Mouse (Mus musculus) retina, postnatal 7 days (tissue): ENCODE measurements around the gene Cxcl9.
"Not testable (repeated sequence)": the region's sequence is repeated elsewhere in the genome, so short reads cannot be mapped to it uniquely, and the experiment has no call there.

Experiments used
- DNase-seq: peaks from one replicate; pipeline ENCODE4 v3.0.0-alpha.2; 2012; ENCODE audit warnings: low read depth, low spot score

The Cxcl9 gene

GRCm38 (mm10) chr5:92327929-92328328, at the start of gene Cxcl9:
Gene Cxcl9 (minus strand): TSS chr5:92328079.
- no peak for DNase-seq

DNA sequence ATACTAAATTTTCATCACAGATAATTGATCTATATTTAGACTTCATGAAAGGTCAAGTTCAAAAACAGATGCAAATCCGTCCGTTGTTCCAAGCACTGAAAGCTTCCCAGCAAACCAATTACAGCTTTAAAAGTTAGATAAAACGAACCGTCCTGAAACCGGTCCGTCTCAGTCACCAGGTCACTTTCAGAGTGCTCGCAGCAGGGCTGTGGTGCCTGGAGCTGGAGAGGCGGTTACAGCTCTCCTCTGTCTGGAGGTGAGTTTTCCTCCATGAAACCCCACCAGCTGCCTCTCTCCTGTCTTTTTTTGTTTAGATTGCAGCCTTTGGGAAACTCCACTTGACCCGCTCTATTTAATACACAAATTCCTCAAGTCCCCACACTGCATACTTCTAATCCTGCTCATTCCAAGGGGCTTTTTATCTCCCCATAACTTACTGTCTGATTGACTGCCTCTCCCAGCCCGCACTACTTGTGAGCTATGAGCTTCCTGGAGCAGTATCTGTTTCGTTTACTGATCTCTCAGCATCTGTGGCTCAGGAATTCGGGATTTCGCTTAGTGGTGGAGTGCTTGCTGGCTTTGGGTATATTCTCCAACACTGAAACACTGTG, 49.0 kb upstream of the Cxcl9 start:
- no peak for DNase-seq

- DNase-seq, result no peak
These were observed 47.5 kb upstream of the Cxcl9 start for GRCm38 (mm10) chr5:92375368-92375767.

GRCm38 (mm10) chr5:92374721-92375142, 46.9 kb upstream of the Cxcl9 start:
- DNase-seq, result no peak

DNA sequence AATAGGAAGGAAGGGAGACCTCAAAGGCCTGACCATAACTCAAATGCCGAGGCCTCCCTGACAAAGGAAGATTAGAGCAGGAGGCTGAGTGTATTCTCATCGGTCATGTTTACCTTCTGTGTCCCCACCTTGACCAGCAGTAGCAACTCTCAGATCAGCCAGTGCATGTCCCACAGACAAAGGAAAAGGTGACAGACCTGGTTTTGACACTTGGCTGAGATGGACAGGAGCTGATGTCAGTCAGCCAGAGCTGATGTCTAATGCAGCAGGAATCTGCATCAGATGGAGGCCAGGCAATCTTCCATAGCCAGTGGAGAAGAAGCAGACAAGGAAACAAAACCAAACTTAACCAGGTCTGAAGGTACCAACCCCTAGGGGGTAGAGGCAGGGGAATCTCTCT, 44.7 kb upstream of the Cxcl9 start:
- no peak for DNase-seq

GRCm38 (mm10) chr5:92371361-92371976, 43.6 kb upstream of the Cxcl9 start:
- peak; percentile 8 for DNase-seq

- no peak for DNase-seq
These were observed 43.0 kb upstream of the Cxcl9 start for GRCm38 (mm10) chr5:92370891-92371290.

GRCm38 (mm10) chr5:92370392-92370791, 42.5 kb upstream of the Cxcl9 start:
- DNase-seq, result no peak

DNA sequence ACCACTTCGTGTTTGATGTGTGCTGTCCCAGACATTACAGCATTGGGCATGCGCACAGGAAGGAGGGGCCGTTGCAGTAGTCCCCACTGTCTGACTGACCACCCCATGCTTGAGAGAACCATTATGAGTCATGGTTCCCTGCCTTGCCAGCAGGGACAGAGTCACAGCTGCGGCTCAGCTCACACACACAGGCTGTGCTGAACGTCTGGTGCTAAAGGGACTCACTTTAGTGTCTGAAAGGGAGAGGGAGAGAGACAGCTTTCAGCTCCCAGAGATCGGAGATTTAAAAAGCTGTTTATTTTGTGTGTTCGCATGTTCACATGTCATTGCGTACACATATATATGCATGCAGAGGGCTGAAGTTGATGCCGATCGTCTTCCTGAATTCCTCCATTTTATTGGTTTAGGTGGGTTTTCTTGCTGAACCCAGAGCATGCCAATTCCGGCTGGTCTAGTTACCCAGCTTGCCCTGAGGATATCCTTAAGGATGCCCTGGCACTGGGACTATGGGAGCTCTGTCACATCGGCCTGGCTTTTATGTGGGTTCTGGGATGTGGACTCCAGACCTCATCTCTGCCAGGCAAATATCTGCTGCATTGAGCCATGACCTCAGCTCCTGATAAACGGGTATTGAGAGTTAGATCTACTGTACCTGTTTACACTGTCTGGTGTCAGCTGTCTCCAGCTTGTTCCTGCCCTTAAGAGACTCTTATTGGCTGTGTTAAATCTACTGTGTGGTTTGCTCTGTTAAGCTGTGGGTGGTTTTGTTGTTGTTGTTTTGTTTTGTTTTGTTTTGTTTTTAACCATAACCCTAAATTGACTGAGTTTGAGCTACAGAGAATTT, 41.5 kb upstream of the Cxcl9 start:
- peak; percentile 14 for DNase-seq

DNA sequence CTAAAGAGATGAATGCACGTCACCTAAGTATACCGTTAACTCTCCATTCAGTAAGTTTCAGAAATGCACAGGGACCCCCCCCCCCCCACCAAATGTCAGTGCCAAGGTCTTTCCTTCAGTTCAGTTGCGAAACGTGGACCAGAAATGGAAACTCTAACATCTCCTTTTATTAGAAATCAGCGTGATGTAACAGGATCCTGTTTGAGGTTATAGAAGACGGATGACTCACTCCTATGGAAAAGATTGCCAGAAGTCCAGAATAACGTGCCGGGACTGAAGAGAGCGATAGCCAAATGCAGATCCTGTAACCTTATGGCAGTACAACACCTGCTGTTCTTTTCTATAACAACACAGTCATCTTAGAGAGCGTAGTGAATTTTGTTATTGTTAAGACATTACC, 40.5 kb upstream of the Cxcl9 start:
- no peak for DNase-seq

DNA sequence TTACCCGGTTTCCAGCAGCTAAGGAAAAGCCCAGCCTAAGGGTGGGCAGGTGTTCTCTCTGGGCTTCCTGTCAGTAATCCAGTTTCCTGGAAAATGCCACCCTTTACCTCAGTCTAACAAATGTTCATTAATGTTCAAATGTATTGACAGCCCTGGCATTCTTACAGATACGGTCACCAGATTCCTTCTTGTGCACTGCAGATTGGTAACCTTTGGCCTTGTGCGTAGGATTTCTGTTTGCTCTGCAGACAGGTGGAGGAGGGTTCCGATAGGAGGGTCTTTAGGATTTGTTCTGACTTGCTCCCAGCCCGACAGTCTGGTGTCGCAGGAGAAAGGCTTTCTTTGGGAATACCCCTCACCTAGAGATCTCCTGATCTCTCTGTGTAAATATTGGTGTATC, 38.7 kb upstream of the Cxcl9 start:
- DNase-seq, result no peak

DNA sequence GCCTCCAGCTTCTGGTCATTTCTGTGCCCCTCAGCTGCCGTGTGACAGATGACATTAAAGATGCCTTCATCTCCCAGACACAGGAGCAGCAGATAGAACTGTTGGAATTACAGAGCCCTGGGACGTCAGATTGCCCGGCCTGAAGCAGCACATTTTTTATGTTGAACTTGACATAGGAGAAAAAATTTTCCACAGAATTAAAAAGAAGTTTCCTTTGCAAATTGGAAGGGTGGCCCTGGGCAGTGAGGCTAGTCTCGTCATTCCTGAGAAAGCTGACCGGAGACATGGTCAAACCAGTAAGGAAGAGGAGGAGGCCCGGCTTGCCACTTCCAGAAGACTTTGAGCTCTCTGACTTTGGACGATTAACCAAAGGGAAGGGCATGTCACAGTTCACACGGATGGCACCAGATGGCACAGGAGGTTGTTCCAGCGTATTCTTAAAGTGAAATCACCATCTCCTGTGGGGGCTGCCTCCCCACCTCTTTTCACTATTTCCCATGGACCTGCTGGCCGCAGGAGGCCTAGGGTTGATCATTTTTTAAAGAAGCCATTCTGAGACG, 37.3 kb upstream of the Cxcl9 start:
- no peak for DNase-seq

- no peak for DNase-seq
These were observed 36.1 kb upstream of the Cxcl9 start for GRCm38 (mm10) chr5:92364011-92364410.

DNA sequence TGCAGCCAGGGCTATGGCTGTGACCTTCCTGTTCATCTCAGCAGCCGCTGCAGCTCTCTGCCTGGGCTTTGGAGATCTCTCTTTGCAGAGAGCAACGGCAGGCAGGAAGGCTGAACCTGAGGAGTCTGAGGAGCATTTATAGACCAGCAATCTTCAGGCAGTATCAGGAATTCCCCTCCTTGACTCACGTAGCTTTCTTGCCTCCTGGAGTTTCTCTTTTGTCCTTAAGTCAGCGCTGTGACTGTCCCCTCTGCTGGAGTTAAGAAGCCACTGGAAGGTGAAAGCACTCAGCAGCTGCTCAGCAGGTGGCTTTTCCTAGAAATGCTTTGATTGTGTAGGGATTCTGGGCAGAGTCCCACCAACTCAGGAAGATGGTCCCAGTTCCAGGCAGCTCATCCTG, 35.3 kb upstream of the Cxcl9 start:
- no peak for DNase-seq

DNA sequence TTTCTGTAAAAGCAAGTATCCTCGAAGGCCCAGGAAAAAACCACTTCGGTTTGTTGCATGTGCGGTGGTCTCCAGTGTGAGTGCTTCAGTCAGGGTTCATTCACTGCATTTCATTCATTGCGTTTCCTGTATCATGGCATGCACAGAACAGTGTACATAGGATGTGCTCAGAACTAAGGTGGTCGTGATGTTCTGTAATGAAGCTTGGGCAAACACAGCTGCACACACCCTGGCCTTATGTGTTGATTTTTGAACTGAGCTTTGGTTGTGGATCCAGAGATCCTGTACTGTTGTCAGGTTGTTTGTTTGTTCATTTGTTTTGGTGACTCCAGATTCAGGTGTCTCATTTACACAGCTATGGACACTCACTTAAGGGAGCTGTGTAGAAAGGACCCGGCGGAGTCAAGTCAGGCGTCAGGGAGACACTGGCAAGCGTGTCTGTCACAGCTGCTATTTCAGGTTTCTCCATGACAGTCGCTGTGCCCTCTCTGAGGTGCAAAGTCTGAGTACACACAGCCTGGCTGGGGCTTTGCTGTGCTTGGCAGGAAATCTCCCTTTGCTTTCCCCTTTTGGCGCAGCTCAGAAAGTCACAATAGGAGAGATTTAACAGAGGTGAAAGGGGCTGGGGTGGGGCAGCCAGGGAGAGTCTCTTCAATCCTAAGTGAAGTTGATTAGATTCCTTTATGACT, 31.0 kb upstream of the Cxcl9 start:
- DNase-seq, result no peak

DNA sequence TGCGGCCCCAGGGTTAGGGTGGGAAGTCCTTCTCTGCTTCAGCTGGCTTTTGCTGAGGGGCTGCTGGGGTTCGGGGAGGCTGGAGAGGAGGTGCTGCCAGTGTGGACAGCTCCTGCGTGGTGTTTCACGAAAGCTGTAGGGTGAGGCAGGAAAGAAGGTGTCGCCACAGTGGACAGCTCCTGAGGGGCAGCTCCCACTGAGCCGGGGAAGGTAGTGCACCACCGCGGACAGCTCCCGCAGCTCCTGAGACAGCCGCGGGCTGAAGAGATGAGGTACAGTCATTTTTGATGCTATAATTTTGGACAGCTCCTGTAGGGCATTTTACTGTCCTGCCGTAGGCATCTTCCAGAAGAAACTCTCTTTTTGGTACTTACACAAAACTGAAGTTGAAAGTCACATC, 30.2 kb upstream of the Cxcl9 start:
- DNase-seq, result no peak

DNA sequence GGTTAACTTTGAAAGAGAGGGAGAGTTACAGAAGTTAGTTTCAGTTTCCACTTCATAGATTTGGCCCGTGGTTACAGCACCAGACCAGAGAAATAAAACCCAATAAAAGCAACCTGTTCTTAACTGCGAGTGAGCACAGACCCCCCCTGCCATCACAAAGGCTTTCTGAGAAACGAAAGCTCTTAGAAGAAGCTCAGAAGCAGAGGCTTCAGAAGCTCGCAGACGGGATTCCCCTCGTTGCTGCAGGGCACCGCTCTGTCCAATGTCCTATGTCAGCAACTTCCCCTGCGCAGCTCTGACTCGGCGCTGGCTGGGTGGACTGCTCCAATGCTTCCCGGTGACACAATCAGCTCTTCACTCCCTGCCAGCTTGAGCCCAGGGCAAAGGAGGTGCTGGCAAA, 25.6 kb upstream of the Cxcl9 start:
- DNase-seq, result no peak

- DNase-seq, result not testable (repeated sequence)
These were observed 24.8 kb upstream of the Cxcl9 start for GRCm38 (mm10) chr5:92352716-92353115.

- DNase-seq, result no peak
These were observed 21.9 kb upstream of the Cxcl9 start for GRCm38 (mm10) chr5:92349731-92350130.

- DNase-seq, result peak; percentile 14
These were observed 21.0 kb upstream of the Cxcl9 start, which contains the start of gene Cxcl10 for GRCm38 (mm10) chr5:92348794-92349413. Gene Cxcl10 (minus strand): TSS chr5:92348889.

GRCm38 (mm10) chr5:92345006-92345405, 17.1 kb upstream of the Cxcl9 start:
- no peak for DNase-seq
